Mouse (Mus musculus) right cerebral cortex, postnatal 10 days (tissue): ENCODE measurements around the gene Ctns.

Experiments used
- DNase-seq, 2 experiments: peaks; one replicate each; pipeline ENCODE4 v3.0.0; 2021; ENCODE audit warnings: low spot score in 2 of 2

Ctns gene

DNA sequence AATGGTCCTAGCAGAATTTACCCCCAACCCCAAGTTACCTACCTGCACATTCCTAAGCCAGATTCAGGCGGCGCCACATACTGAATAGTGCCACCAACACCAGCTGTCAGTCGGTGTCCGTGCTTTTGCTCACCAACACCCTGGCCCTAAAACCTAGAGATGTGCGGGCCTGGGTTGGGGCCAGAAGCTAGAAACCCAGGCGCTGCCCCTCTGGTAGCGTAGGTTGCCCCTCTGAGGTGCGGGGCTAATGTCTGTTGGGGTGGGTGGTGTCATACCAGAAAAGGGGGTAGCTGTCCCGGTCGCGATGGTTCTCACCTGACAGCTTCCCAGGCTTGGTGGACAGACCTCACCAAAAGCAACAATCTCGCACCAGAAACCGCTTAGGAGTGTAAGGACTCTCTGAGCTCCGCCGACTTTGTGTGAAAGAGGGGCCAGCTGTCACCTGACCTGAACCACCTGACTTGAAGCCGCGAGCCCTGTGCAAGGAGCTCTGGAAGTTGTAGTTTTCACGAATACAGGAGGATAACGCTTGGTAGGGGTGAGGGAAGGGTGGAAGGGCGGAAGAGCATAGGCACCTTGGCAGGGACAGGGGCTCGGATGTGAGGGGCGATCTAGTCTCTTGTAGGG, at the start of gene Ctns:
TSS of gene Ctns (minus strand) at position 440 of the 627 bp plus-strand sequence.
- peak; percentile 91 to 95 for DNase-seq

DNA sequence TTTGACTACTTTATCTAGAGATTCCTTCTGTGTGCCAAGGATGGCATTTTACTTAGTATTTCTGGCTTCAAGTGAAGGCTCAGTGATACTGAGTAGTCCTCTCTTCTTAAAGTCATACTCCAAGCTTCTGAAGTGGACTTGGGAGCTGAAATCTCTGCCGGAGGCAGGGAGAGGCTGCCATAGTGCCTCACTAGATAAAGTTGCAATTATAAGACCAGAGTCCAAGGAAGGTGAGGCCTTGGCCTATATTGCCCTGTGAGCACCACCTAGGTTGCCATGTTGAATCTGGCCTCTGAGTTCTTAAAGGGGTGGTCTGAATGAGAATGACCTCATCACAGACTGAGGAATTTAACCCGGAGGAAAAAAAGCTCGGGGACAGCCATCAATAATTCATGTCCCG, 43.9 kb upstream of the Ctns start:
- DNase-seq: no peak

DNA sequence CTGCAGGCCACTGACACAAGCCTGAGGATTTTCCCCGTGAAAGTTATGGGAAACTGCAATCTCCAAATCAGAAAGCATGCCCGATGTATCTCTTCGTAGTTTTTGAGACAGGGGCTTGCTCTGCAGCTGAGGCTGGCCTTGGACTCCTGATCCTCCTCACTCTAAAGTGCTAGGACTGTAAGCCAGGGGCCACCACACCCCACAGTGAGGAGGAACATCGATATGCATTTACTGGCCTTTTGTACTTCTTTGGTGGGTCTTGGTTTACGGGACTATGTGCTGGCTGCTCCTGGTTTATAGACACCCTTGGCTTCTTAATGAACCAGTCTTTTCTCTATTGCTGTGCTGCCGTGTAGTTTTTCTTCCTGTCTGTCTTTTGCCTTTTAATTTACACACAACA, 43.4 kb upstream of the Ctns start:
- no peak for DNase-seq

DNA sequence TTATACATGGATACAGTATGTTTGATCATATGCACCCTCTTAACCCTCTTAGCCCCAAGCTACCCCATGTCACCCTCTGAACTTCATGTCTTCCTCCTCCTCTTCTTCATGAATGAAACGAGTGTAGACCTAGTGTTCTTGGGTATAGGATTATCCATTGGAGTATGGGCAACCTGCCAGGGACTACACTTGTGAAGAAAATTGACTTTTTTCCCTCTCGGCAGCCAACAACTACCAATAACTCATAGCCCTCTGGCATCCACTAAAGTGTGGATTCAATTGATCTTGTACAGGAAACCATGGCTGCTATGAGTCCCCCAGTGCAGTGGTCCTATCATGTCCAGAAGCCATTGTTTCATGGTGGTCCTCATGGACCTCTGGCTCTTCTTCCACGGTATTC, 37.9 kb upstream of the Ctns start:
- no peak for DNase-seq

DNA sequence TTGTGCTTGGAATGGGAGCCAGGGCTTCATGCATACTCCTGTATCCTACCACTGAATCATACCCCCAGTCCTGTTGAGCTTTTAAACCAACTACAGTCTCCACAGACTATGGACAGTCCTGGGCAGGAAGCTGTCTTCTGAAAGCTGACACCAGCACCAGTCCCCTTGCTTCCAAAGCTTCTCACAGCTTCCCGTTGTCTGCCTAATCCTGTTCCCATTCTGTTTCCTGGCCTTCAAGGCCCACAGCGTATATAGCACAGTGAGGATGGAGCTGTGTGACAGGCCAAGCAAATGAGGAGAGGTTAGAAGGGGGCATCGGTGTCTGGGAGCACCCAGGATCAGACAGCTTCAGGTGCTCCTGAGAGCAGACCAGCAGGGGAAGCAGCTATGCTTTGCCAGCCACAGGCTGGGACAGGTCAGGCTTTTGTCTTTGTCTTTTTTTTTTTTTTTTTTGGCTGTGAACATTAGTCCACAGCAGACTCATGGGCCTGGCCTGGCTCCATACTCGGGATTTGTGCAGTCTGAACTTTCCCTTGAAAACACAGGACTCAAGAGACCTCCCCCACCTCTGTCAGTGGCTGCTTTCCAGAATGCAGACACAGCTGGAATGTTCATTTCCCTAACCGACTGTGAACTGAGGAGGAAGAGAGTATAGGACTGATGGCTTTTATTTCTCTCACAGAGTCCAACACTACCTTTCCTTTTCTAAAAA, 37.3 kb upstream of the Ctns start:
- DNase-seq: peak; percentile 32 to 39

DNA sequence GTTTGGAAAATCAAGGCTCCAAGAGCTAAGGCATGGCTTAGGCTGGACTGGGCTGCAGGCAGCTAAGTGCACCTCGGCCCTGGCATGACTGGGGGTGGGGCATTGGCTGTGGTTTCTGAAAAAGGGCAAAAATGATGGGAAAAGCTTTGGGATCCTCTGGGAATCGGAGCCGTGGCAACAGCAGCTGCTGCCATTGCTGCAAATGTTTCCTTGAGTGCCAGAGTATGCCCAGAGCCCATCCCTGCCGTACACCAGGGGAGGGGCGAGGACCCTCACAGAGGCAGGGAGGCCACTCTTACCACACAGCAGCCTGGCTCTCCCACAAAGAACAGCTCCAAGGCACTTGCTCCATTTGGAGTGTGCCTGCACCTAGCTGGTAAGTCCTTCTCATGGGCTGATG, 35.1 kb upstream of the Ctns start, which contains the start of gene Trpv1:
TSS of gene Trpv1 (plus strand) at position 301 of the 400 bp plus-strand sequence.
- DNase-seq: no peak

DNA sequence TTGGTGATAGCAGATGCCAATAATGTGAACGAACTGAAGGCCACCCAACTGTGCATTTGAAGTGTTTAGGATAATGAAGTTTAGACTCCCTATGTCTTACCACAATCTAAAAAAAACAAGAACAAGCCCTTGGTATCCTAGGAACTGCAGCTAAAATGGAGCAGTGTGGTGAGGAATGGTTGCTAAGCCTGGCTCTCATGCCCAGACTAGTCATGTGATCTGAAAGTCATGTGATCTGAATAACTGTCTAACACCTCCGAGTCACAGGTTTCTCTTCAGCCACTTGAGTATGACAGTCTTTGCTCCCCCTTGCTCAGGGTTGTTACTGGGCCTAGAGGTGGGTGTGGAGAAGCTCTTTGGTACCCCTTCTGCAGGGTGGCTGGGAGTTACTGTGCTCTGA, 33.7 kb upstream of the Ctns start:
- DNase-seq: peak in 1 of 2 experiments; percentile 47

DNA sequence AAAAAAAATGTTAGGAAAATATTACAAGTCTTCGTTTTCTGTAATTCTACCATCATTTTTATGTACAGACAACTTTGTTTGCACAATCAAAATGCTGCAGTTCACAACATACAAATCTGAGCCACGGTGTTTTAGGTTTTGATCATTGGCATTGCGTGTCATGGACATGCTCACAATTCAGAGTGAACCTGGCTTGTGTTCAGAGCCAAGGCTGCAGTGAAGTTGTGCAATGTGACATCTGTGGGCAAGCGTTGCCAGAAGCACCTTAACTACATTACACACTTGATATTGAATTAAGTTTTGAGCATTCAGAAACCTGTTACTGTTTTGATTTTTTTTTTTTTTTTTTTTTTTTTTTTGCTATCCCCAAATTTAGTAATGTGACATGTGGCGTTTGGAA, 31.2 kb upstream of the Ctns start:
- DNase-seq: no peak

DNA sequence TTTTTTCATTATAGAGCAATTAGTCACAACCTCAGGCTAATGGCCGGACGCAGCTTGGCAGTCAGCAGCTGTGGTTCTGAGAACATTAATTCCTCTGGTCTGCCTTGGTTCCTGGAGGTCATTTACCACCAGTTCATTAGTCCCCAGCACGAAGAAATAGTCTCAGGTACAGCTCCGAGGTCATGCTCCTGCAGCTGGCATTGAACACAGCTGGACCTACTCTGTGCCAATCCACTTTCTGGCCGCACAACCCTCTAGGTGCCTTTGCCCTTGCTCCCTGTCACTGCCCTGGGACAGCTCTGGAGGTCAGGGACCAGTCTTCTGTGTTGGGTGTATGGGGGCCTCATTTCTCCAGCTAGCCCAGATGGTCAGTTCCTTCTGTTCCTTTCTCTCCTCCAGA, 30.0 kb upstream of the Ctns start:
- DNase-seq: no peak

DNA sequence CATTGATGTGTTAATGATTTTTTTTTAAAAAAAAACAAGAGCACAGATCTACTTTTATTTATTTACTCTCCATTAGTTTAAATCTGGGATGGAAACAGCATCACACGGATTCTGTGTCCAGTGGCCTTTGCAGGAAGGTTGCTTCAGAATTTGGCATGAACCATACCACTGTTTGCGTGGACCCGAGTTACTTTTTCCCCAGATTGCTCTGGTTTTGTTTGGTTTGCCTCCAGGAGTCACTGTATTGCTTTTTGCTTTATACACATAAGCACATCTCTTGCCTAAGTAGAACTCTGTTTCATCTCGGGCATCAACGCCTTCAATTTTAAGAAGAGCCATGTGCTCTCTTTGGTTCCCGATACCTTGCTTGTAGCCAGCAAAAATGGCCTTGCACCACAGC, 27.0 kb upstream of the Ctns start:
- no peak for DNase-seq

DNA sequence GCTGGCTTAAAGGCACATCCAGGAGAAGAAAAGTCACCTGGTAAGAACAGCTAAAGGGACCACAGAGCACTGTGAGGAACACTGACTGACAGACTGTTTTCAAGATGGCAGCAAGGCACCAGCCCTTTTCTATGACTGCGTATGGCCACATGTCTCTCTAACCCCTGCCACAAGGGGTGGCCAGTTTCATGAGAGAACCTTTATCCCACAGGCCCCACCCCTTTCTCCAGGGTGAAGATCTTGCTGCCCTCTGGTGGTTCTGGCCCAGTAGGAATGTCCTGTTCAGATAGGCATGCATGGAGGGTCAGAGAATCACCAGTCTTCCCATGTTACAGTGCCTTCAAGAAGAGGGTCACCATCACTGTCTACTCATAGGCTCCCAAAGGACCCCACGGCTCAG, 25.1 kb upstream of the Ctns start:
- DNase-seq: no peak

DNA sequence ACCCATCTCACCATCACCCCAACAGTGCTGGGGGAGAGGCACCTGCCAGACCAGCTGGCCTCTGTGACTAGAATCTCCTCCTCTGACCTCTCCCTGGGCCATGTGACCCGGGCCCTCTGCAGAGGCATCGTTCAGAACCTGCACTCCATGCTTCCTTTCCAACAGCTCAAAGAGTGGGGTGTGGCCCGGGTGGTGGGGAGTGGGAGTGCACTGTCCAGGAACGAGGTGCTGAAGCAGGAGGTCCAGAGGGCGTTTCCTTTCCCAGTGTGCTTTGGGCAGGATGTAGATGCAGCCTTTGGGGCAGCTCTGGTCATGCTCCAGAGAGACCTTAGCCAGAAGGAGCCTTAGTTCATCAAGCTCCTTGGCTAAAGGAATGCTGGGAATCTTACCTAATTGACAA, 24.0 kb upstream of the Ctns start:
- no peak for DNase-seq

DNA sequence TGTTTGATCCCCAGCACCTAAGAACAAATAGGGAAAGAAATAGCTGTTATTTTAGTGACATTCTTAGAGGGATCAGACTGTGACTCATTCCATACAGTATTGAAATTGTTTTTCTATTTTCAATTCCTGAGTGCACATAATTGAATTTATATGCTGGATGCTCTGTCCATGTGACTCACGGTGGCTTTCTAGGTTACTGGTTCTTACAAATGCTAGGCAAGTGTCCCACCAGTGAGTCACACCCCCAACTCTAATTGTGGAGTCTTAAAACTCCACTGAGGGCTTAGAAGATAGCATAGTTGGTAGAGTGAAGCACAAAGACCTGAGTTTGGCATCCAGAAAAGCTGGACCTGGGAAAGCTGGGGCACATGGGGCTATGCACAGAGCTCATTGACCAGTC, 21.8 kb upstream of the Ctns start:
- DNase-seq: no peak

DNA sequence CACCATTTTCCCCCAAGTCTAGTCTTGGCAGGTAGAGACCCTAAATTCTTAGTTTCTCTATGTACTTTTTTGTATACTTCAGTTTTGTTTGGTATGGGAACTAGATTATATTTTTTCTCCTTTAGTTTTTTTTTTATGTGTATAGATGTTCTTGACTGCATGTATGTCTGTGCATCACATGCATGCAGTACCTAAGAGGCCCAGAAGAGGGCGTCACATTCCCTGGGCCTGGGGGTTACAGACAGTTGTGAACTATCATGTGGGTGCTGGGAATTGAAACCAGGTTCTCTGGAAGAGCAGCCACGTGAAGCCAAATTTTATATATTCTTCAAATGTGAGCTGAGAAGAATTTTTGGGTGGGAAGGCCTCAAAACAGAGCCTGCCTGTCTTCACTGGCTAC, 20.8 kb upstream of the Ctns start:
- no peak for DNase-seq

DNA sequence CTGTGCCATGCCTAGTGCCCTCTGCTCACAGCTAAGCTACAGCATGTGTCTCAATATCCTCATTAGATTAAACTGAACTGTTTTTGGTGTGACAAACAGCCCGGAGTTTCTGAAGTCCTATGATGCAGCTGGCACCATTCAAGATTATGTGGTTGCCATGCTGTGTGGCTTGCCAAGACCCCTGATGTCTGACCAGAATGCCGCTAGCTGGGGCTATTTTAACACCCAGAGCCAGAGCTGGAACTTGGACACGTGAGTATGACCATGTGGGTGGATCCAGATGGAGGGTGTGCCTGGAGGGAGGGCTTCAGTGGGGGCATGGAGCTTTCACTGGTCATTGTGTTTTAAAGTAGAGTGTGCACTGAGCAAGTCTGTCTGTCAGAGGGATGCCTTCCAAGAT, 15.1 kb upstream of the Ctns start:
- DNase-seq: no peak

DNA sequence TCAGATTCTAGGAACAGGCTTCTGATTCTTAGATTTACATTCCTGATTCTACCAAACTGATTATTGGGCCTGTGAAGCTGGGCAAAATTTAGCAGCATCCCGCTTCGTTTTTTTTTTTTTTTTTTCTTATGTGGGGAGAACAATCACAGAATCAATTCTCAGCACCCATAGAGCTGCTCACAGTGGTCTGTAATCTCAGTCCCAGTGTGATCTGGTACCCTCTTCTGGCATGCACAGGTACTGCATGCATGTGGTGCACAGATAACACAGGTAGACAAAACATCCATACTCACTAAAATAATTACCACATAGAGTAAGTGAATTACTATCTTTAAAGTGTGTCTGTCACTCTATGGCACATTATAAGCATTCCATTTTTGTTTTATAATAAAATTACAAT, 8.8 kb upstream of the Ctns start:
- DNase-seq: no peak

DNA sequence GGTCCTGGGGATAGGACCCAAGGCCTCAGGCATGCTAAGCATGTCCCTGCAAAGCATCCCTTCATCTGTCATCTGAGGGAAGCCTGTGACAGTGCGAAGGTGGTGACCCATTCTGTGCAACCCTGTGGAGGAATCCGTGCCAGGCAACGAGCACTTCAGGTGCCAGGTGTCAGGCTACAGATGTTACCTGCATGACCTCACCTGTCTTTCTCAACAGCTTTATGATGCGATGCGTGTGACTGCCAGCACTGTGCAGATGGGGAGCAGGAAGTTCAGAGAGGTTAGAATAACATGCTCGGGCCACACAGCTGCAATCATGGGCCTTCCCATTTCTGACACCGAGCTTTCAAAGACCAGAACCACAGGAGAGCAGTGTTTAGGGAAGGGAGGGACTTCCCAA, 6.4 kb upstream of the Ctns start:
- DNase-seq: no peak

DNA sequence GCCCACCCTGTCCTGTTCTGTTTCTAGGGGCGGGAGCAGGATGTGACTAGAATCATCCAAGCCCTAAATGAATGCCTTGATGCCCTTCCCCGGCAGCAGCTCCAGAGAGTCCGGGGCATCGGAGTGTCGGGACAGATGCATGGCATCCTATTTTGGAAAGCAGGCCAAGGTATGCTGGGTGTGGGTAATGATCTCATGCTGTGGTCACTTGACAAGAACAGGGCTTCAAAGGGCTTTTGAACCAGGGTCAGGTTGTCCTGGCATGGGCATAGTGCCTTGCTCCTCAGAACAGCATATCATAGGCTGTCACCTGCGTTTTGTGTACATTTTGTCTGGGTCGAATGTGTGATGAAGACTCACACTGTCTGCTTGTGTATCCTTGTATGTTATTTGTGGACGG, 5.1 kb upstream of the Ctns start:
- DNase-seq: no peak

DNA sequence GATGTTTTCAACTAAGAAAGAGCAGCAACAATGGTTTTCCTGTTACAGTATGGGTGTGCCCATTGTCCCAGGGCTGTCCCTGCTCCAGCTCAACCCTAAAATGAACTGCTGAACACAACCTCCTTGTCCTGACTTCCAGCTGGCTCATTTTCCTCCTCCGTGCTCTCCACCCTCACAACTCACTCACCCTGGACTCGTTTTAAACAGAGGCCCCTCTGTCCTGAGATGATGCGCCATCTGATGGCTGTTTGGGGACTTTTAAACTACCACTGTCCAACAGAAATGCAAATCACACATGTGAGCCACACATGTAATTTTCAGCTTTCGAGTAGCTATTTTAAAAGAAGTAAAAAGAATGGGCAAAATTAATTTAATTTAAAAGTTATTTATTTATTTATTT, 2.8 kb upstream of the Ctns start:
- DNase-seq: no peak

DNA sequence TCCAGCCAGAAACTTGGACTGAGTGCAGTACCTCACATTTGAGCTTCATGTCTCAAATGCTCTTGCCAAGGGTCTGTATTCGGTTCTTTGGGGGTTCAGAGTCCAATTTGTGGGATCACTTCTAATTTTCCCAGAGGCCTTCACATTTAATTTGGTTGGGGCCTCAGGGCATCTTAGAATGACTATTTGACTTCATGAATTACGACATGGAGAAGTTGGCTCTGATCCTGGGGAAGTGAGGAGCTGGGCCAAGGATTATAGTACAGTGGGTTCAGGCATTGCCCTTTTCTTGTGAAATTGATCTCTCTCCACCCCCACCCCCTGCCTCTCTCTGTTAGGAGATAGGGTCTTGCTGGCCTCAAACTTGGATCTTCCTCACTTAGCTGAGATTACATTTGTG, 2.2 kb upstream of the Ctns start:
- no peak for DNase-seq

DNA sequence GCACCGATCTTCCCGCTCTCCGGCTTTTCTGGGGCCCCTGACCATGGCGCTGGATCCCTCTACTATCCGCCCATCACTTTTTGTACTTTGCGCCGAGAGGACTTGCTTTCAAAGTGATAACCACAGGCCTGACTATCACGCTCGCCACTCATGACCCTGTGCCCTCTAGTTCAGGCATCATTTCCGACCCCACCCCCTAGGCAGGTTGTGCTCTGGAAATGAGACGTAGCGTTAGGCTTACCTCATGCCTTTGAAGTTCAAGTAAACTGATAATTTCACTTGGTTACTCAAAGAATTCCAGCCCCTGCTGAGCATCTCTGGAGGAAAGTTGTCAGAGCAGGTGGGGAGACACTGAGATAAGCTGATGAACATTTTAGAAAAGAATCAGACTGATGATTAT, 1.0 kb upstream of the Ctns start:
- no peak for DNase-seq

DNA sequence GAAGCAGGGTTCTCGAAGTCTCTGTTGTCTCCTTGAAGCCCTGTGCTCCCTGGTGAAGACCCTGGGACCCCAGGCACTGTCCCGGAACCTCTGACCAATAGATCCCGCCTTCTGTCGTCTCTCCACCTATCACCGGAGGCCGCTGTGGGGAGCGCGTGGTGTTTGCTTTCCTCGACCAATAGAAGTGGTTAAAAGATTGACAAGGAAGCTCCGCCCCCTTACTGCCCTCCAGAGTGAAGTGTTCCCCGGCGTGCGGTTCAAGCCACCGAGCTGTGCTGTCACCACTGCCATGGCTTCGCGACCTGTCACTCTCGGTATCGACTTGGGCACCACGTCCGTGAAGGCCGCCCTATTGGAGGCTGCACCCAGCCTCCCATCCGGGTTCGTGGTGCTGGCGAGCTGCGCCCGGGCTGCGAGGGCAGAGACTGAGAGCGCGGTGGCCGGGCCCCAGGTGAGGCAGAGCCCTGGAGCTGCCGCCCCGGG, 429 bp upstream of the Ctns start, which contains the start of gene Shpk:
TSS of gene Shpk (plus strand) at position 231 of the 483 bp plus-strand sequence.
- DNase-seq: peak; percentile 97 to 98

DNA sequence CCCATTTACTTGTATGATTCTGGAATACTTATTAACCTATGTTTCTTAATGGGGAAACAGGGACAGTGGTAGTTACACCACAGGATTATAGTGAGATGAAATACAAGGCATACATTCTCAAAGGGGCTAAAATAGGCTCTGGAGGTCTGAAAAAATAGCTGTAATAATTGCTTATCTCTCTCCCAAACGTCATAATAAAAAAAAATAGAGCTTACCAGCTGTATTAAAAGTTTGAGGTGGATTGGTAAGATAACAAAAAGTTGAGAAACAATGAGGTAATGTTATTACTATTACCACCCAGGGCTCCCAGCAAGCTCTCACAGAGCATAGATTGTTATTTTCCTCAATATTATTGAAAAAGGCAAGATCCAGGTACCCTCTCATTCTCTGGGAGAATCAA, 652 bp downstream of the Ctns start:
- DNase-seq: no peak

DNA sequence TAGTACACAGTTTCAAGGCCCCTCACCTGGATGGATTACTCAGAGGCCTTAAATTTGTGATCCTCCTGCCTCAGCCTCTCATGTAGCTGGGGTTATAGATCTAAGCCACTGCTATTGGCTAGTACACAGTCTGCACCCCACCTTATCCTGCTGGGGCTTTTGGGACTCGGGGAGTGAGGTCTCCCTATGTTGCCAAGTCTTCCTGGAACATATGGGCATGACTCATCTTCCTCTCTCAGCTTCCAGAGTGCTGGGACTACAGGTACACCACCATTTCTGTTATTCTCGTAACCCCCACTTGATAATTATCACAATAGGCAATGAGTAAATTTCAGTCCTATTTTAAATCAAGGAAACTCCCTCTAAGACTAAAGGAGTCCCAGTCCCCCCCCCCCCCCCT, 4.4 kb downstream of the Ctns start:
- no peak for DNase-seq
